Comparison of ENCODE assay signal across 8 mouse cellular contexts in genomic region chr5:122219655-122220629, GRCm38 (mm10). TPM values are rescaled to one million over a fixed set of nuclear protein-coding genes. Genes with fewer than 3 reads are reported as not detected.
DNase-seq lines count a peak whose midpoint lies in the region; ATAC-seq lines count a peak whose summit lies in the region.

No protein-coding gene starts in this region.

- H3K4me3 ChIP-seq in heart, embryonic 12.5 days = no peak overlapping the region
- no peak overlapping the region for H3K4me3 ChIP-seq in embryonic facial prominence, embryonic 13.5 days
- H3K4me3 ChIP-seq in limb, embryonic 12.5 days (replicated peaks) = no peak overlapping the region
- no peak overlapping the region for H3K4me3 ChIP-seq in stomach, embryonic 16.5 days (replicated peaks; ENCODE audit: low read length)

- no peaks in the 10 kb centered on the region for H3K27me3 ChIP-seq in heart, embryonic 12.5 days (replicated peaks)
- no peaks in the 10 kb centered on the region for H3K27me3 ChIP-seq in embryonic facial prominence, embryonic 13.5 days
- H3K27me3 ChIP-seq in limb, embryonic 12.5 days = no peaks in the 10 kb centered on the region
- no peaks in the 10 kb centered on the region for H3K27me3 ChIP-seq in stomach, embryonic 16.5 days (ENCODE audit: control insufficient read depth, insufficient read depth, low read length)

- no peak overlapping the region for H3K9ac ChIP-seq in heart, embryonic 12.5 days
- no peak overlapping the region for H3K9ac ChIP-seq in embryonic facial prominence, embryonic 13.5 days
- 0 out of 2 replicates have a peak overlapping the region, but pooled peaks have one; percentile 18 for H3K9ac ChIP-seq in limb, embryonic 12.5 days (replicated peaks)
- 0 out of 2 replicates have a peak overlapping the region, but pooled peaks have one; percentile 26 for H3K9ac ChIP-seq in stomach, embryonic 16.5 days (ENCODE audit: low read length)

- intact Hi-C loops in left cerebral cortex, postnatal 4 days (cut with DNase I) = no loop called here

- no peak overlapping the region for H3K27ac ChIP-seq in heart, embryonic 12.5 days (ENCODE audit: poor library complexity, severe bottlenecking)
- H3K27ac ChIP-seq in embryonic facial prominence, embryonic 13.5 days = peak overlapping the region; percentile 39
- H3K27ac ChIP-seq in limb, embryonic 12.5 days = no peak overlapping the region
- H3K27ac ChIP-seq in stomach, embryonic 16.5 days (ENCODE audit: low read length) = no peak overlapping the region

- H3K36me3 ChIP-seq in heart, embryonic 12.5 days = no peaks in the 10 kb centered on the region
- 0 out of 2 replicates have a peak, but pooled peaks cover 4% of the 10 kb centered on the region for H3K36me3 ChIP-seq in embryonic facial prominence, embryonic 13.5 days
- no peaks in the 10 kb centered on the region for H3K36me3 ChIP-seq in limb, embryonic 12.5 days
- no peaks in the 10 kb centered on the region for H3K36me3 ChIP-seq in stomach, embryonic 16.5 days (ENCODE audit: control insufficient read depth, insufficient read depth, low read length)

- H3K4me2 ChIP-seq in heart, embryonic 12.5 days = no peak overlapping the region
- no peak overlapping the region for H3K4me2 ChIP-seq in embryonic facial prominence, embryonic 13.5 days
- H3K4me2 ChIP-seq in limb, embryonic 12.5 days = no peak overlapping the region
- H3K4me2 ChIP-seq in stomach, embryonic 16.5 days (ENCODE audit: low read depth, low read length) = no peak overlapping the region

- ATAC-seq in heart, embryonic 12.5 days (ENCODE audit: insufficient number of reproducible peaks, low FRiP score) = 0 out of 2 replicates have a peak, but pooled peaks have one; percentile 33
- 0 out of 2 replicates have a peak, but pooled peaks have one; percentile 22 for ATAC-seq in embryonic facial prominence, embryonic 13.5 days (ENCODE audit: insufficient number of reproducible peaks, insufficient read depth, low FRiP score, low TSS enrichment, low read depth)
- no peak for ATAC-seq in limb, embryonic 12.5 days (ENCODE audit: insufficient number of reproducible peaks, insufficient read depth, low FRiP score, low TSS enrichment, low read depth)
- 0 out of 2 replicates have a peak, but pooled peaks have one; percentile 18 for ATAC-seq in stomach, embryonic 16.5 days (ENCODE audit: insufficient read depth, low FRiP score)
- ATAC-seq in erythroid progenitor cell, adult 5-6 weeks (replicated peaks; ENCODE audit: low FRiP score, poor library complexity, severe bottlenecking) = no peak

- H3K4me1 ChIP-seq in heart, embryonic 12.5 days (replicated peaks) = peaks cover 12% of the 10 kb centered on the region; the same call in 1 of the 2 replicates
- H3K4me1 ChIP-seq in embryonic facial prominence, embryonic 13.5 days = peaks cover 24% of the 10 kb centered on the region
- H3K4me1 ChIP-seq in limb, embryonic 12.5 days (replicated peaks) = peaks cover 20% of the 10 kb centered on the region
- peaks cover 7% of the 10 kb centered on the region; the same call in 1 of the 2 replicates for H3K4me1 ChIP-seq in stomach, embryonic 16.5 days (ENCODE audit: control insufficient read depth, insufficient read depth, low read length)

- H3K9me3 ChIP-seq in heart, embryonic 12.5 days (replicated peaks) = no peaks in the 10 kb centered on the region
- H3K9me3 ChIP-seq in embryonic facial prominence, embryonic 13.5 days = no peaks in the 10 kb centered on the region
- no peaks in the 10 kb centered on the region for H3K9me3 ChIP-seq in limb, embryonic 12.5 days
- no peaks in the 10 kb centered on the region for H3K9me3 ChIP-seq in stomach, embryonic 16.5 days (replicated peaks; ENCODE audit: control insufficient read depth, low read length)

- 61% methylated on average over 18 of the region's 18 CpGs for WGBS in heart, embryonic 12.5 days
- 52% methylated on average over 18 of the region's 18 CpGs for WGBS in embryonic facial prominence, embryonic 13.5 days
- 62% methylated on average over 18 of the region's 18 CpGs for WGBS in limb, embryonic 12.5 days
- 53% methylated on average over 18 of the region's 18 CpGs for WGBS in stomach, embryonic 16.5 days

- no peak for DNase-seq in heart, postnatal 4 days
- no peak for DNase-seq in layer of hippocampus, adult 9-11 months
- no peak for DNase-seq in left cerebral cortex, postnatal 4 days

RNA-seq across cellular contexts. Expression of gene Hvcn1, which starts 13.3 kb away (rescaled TPM):
- polyA plus RNA-seq in heart, embryonic 12.5 days (2016; fragmentation: Nextera tagmentation; extraction: Ambion mirVana) = 1.8 and 2.8 TPM in 2 replicates
- 1 to 10 TPM; 1.9 to 2.0 TPM for total RNA-seq in heart, postnatal 4 days (2021)
- polyA plus RNA-seq in embryonic facial prominence, embryonic 13.5 days (2015; fragmentation: Nextera tagmentation; extraction: Ambion mirVana) = 8.6 and 10.0 TPM in 2 replicates
- polyA plus RNA-seq in limb, embryonic 12.5 days (2016; fragmentation: Nextera tagmentation; extraction: Ambion mirVana) = 7.8 and 9.5 TPM in 2 replicates
- 5.6 and 7.0 TPM in 2 replicates for polyA plus RNA-seq in stomach, embryonic 16.5 days (2015; fragmentation: Nextera tagmentation; extraction: Ambion mirVana)
- 24.9 and 29.8 TPM in 2 replicates for total RNA-seq in erythroid progenitor cell, adult 5-6 weeks (2015; ENCODE audit: low replicate concordance)
- total RNA-seq in erythroid progenitor cell, adult 5-6 weeks (2017; ENCODE audit: low replicate concordance) = 15.7 and 17.3 TPM in 2 replicates
- total RNA-seq in left cerebral cortex, postnatal 4 days (2021) = 1 to 10 TPM in 1 of 2 experiments, under 1 TPM in 1; 0.84 to 1.2 TPM

RNA-seq across cellular contexts. Expression of gene Tctn1, which starts 44.3 kb away (rescaled TPM):
- 2.7 and 3.2 TPM in 2 replicates for polyA plus RNA-seq in heart, embryonic 12.5 days (2016; fragmentation: Nextera tagmentation; extraction: Ambion mirVana)
- total RNA-seq in heart, postnatal 4 days (2021) = 1 to 10 TPM; 6.0 to 6.1 TPM
- polyA plus RNA-seq in embryonic facial prominence, embryonic 13.5 days (2015; fragmentation: Nextera tagmentation; extraction: Ambion mirVana) = 5.0 and 8.0 TPM in 2 replicates
- 4.5 and 4.8 TPM in 2 replicates for polyA plus RNA-seq in limb, embryonic 12.5 days (2016; fragmentation: Nextera tagmentation; extraction: Ambion mirVana)
- polyA plus RNA-seq in stomach, embryonic 16.5 days (2015; fragmentation: Nextera tagmentation; extraction: Ambion mirVana) = 5.0 and 7.2 TPM in 2 replicates
- total RNA-seq in erythroid progenitor cell, adult 5-6 weeks (2015; ENCODE audit: low replicate concordance) = 16.2 and 19.7 TPM in 2 replicates
- total RNA-seq in erythroid progenitor cell, adult 5-6 weeks (2017; ENCODE audit: low replicate concordance) = 8.7 and 39.3 TPM in 2 replicates
- total RNA-seq in left cerebral cortex, postnatal 4 days (2021) = 10 to 100 TPM; 16.4 to 17.8 TPM

Comparison
In these comparisons a context has a peak if more than half of its experiments do, and no peak if none do; other contexts are left out.
1. ATAC-seq: peak in heart, embryonic 12.5 days (single experiment), embryonic facial prominence, embryonic 13.5 days (single experiment) and stomach, embryonic 16.5 days (single experiment); none in limb, embryonic 12.5 days (single experiment) and erythroid progenitor cell, adult 5-6 weeks (single experiment).
2. H3K9ac ChIP-seq: peak in limb, embryonic 12.5 days (single experiment) and stomach, embryonic 16.5 days (single experiment); none in heart, embryonic 12.5 days (single experiment) and embryonic facial prominence, embryonic 13.5 days (single experiment).